Mouse (Mus musculus) embryonic facial prominence, embryonic 13.5 days (tissue): Measurements from ENCODE around the gene Arl13b. TPM values are rescaled to one million over a fixed set of nuclear protein-coding genes. Genes with fewer than 3 reads are reported as not detected.

Source experiments
- ATAC-seq: fragments of 200-750 bp; cut with Nextera tagmentation; 2 replicates; pipeline ENCODE4 v1.8.0; 2017; ENCODE audit warnings: low read depth; ENCODE audit not compliant: insufficient number of reproducible peaks, insufficient read depth, low FRiP score, low TSS enrichment
- H3K27ac ChIP-seq: fragments of 300-500 bp; sonication (generic); 2 replicates; pipeline ENCODE4 v1.5.1; 2015; ENCODE audit warnings: moderate library complexity, mild to moderate bottlenecking, inconsistent platforms
- H3K27me3 ChIP-seq: fragments of 300-500 bp; sonication (generic); 2 replicates; pipeline ENCODE4 v1.6.1; 2015; ENCODE audit warnings: mild to moderate bottlenecking, inconsistent platforms
- H3K36me3 ChIP-seq: fragments of 300-500 bp; sonication (generic); 2 replicates; pipeline ENCODE4 v1.6.1; 2015; ENCODE audit warnings: mild to moderate bottlenecking, inconsistent platforms
- H3K4me1 ChIP-seq: fragments of 300-500 bp; sonication (generic); 2 replicates; pipeline ENCODE4 v1.6.1; 2015; ENCODE audit warnings: inconsistent platforms
- H3K4me2 ChIP-seq: fragments of 300-500 bp; sonication (generic); 2 replicates; pipeline ENCODE4 v1.6.1; 2015; ENCODE audit warnings: moderate library complexity, mild to moderate bottlenecking, inconsistent platforms
- H3K4me3 ChIP-seq: fragments of 300-500 bp; sonication (generic); 2 replicates; pipeline ENCODE4 v1.5.1; 2015; ENCODE audit warnings: mild to moderate bottlenecking, inconsistent platforms
- H3K9ac ChIP-seq: fragments of 300-500 bp; sonication (generic); 2 replicates; pipeline ENCODE4 v1.6.1; 2015; ENCODE audit warnings: mild to moderate bottlenecking, inconsistent platforms
- H3K9me3 ChIP-seq: fragments of 300-500 bp; sonication (generic); 2 replicates; pipeline ENCODE4 v1.6.1; 2016; ENCODE audit warnings: inconsistent platforms
- WGBS: fragments of 180-500 bp; shearing (Covaris S2); methylation state at CpG from one replicate; pipeline ENCODE4 v1.1.7; 2015; ENCODE audit warnings: mixed read lengths; 5-methylcytosine and 5-hydroxymethylcytosine counted together
- microRNA-seq: library from miRNA; unstranded; fragments of <30 nt; microRNA quantifications from one replicate; pipeline ENCODE4, GENCODE M21; 2016
- polyA plus RNA-seq: library from polyadenylated mRNA; unstranded; fragments of >200 nt; fragmentation: Nextera tagmentation; extraction: Ambion mirVana; gene quantifications from 2 replicates; pipeline ENCODE4 v1.2.1, GENCODE M21; 2015

The Arl13b gene
- polyA plus RNA-seq, 1 experiment from 2014 or later, result 29.2 TPM

GRCm38 (mm10) chr16:62773462-62773861 is 73.4 kb downstream of the Arl13b start:
- WGBS, result 84% methylated on average over 4 of the region's 4 CpGs
- Histone ChIP-seq H3K4me1 (no peaks in the 10 kb centered on the region), H3K4me3 (no peak overlapping the region), H3K9me3 (no peaks in the 10 kb centered on the region), H3K9ac (no peak overlapping the region), H3K4me2 (no peak overlapping the region), H3K36me3 (peaks cover 17% of the 10 kb centered on the region; the same call in 1 of the 2 replicates), H3K27me3 (no peaks in the 10 kb centered on the region), H3K27ac (no peak overlapping the region)
- ATAC-seq, result no peak

- Histone ChIP-seq H3K27ac (no peak overlapping the region), H3K4me1 (no peaks in the 10 kb centered on the region)
- 91% methylated on average over 2 of the region's 2 CpGs for WGBS
Observed at GRCm38 (mm10) chr16:62758340-62758739, 88.5 kb downstream of the Arl13b start.

GRCm38 (mm10) chr16:62755307-62755706 is 91.5 kb downstream of the Arl13b start:
- Histone ChIP-seq H3K4me3 (no peak overlapping the region), H3K36me3 (peaks cover 10% of the 10 kb centered on the region), H3K4me2 (no peak overlapping the region), H3K9ac (no peak overlapping the region), H3K9me3 (peaks cover 5% of the 10 kb centered on the region; the same call in 1 of the 2 replicates), H3K4me1 (no peaks in the 10 kb centered on the region), H3K27ac (no peak overlapping the region), H3K27me3 (no peaks in the 10 kb centered on the region)
- no peak for ATAC-seq
- 85% methylated on average over 6 of the region's 6 CpGs for WGBS

More at GRCm38 (mm10) chr16:62758340-62758739, 88.5 kb downstream of the Arl13b start:
- peaks cover 5% of the 10 kb centered on the region; the same call in 1 of the 2 replicates for H3K9me3 ChIP-seq
- H3K4me2 ChIP-seq, result no peak overlapping the region
- H3K36me3 ChIP-seq, result peaks cover 10% of the 10 kb centered on the region
- ATAC-seq, result 0 out of 2 replicates have a peak, but pooled peaks have one; percentile 26
- H3K4me3 ChIP-seq, result no peak overlapping the region
- no peak overlapping the region for H3K9ac ChIP-seq
- H3K27me3 ChIP-seq, result no peaks in the 10 kb centered on the region

- Histone ChIP-seq H3K27me3 (no peaks in the 10 kb centered on the region), H3K4me1 (no peaks in the 10 kb centered on the region), H3K9me3 (peaks cover 5% of the 10 kb centered on the region; the same call in 1 of the 2 replicates), H3K4me3 (no peak overlapping the region), H3K36me3 (peaks cover 5% of the 10 kb centered on the region), H3K9ac (no peak overlapping the region), H3K4me2 (no peak overlapping the region), H3K27ac (no peak overlapping the region)
- WGBS, result 91% methylated on average over 1 of the region's 1 CpGs
- ATAC-seq, result no peak
Observed at GRCm38 (mm10) chr16:62753597-62753996, 93.2 kb downstream of the Arl13b start.

- no peak for ATAC-seq
- no peaks in the 10 kb centered on the region for H3K27me3 ChIP-seq
- 87% methylated on average over 4 of the region's 4 CpGs for WGBS
- no peak overlapping the region for H3K4me2 ChIP-seq
- H3K27ac ChIP-seq, result no peak overlapping the region
- peaks cover under 1% of the 10 kb centered on the region; the same call in 1 of the 2 replicates for H3K36me3 ChIP-seq
- no peaks in the 10 kb centered on the region for H3K9me3 ChIP-seq
- no peaks in the 10 kb centered on the region for H3K4me1 ChIP-seq
- no peak overlapping the region for H3K4me3 ChIP-seq
- no peak overlapping the region for H3K9ac ChIP-seq
Observed at GRCm38 (mm10) chr16:62753079-62753478, 93.8 kb downstream of the Arl13b start.

- Histone ChIP-seq H3K4me1 (no peaks in the 10 kb centered on the region), H3K27ac (no peak overlapping the region), H3K9me3 (no peaks in the 10 kb centered on the region), H3K4me3 (no peak overlapping the region), H3K4me2 (no peak overlapping the region), H3K36me3 (no peaks in the 10 kb centered on the region), H3K9ac (no peak overlapping the region), H3K27me3 (no peaks in the 10 kb centered on the region)
- ATAC-seq, result no peak
- WGBS, result 61% methylated on average over 2 of the region's 2 CpGs
Observed at GRCm38 (mm10) chr16:62745875-62746274, 101.0 kb downstream of the Arl13b start.

Small RNA genes lying within 50 kb of the gene (microRNA-seq; reads per million reads assigned to microRNA genes)
- not detected for gene Gm25986

Other genes starting within 250 kb of the Arl13b start
- 7.6 and 10.7 TPM in 2 replicates for gene Nsun3, start 60.2 kb downstream of the Arl13b start, polyA plus RNA-seq
- gene Stx19, start 32.4 kb downstream of the Arl13b start, polyA plus RNA-seq, result 1.2 and 1.5 TPM in 2 replicates
- gene Pros1, start 7.3 kb upstream of the Arl13b start, polyA plus RNA-seq, result 48.1 and 49.3 TPM in 2 replicates